Mouse (Mus musculus) G1E (cell line): Measurements from ENCODE around the gene Ptprh.

Experiments
- CTCF ChIP-seq: IDR thresholded peaks from 2 replicates; pipeline ENCODE4 v1.5.1; 2012; ENCODE audit warnings: low read depth, low read length, inconsistent platforms, mixed read lengths
- GATA1 ChIP-seq: IDR thresholded peaks from 2 replicates; pipeline ENCODE4 v1.6.1; 2012; ENCODE audit warnings: borderline replicate concordance, low read length, inconsistent platforms, mixed read lengths

GRCm38 (mm10) chr7:4625928-4626327 is 22.1 kb upstream of the Ptprh start:
- TF ChIP-seq GATA1: no peak
- no peak for TF ChIP-seq CTCF
